Mouse (Mus musculus): Measurements from ENCODE around the gene Sdk2. TPM values are rescaled to one million over a fixed set of nuclear protein-coding genes. Genes with fewer than 3 reads are reported as not detected.

The Sdk2 gene
- 3.7 and 4.2 TPM in 2 replicates for polyA plus RNA-seq (2014; fragmentation: Nextera tagmentation; extraction: Ambion mirVana)

GRCm38 (mm10) chr11:114066951-114067762 lies at the start of gene Sdk2:
Gene Sdk2 (minus strand): TSS chr11:114067046.
- Histone ChIP-seq H3K4me1 (ENCODE audit: control insufficient read depth, insufficient read depth, low read length) (peaks cover 20% of the 10 kb centered on the region), H3K27ac (ENCODE audit: low read depth, low read length) (peak within 1 kb of the TSS; percentile 66), H3K36me3 (ENCODE audit: control insufficient read depth, insufficient read depth, low read length) (no peaks in the 10 kb centered on the region), H3K9me3 (ENCODE audit: control insufficient read depth, low read length) (no peaks in the 10 kb centered on the region), H3K27me3 (ENCODE audit: control insufficient read depth, insufficient read depth, low read length) (peaks cover 35% of the 10 kb centered on the region), H3K4me2 (replicated peaks; ENCODE audit: low read depth, low read length) (peak within 1 kb of the TSS; percentile 93), H3K4me3 (ENCODE audit: low read length) (peak within 1 kb of the TSS; percentile 53), H3K9ac (ENCODE audit: low read depth, low read length) (peak within 1 kb of the TSS; percentile 64)
- ATAC-seq (ENCODE audit: low FRiP score, low TSS enrichment), result peak; percentile 70
- 3% methylated on average over 39 of the region's 52 CpGs for WGBS

- WGBS, result 80% methylated on average over 13 of the region's 13 CpGs
- H3K27me3 ChIP-seq (ENCODE audit: control insufficient read depth, insufficient read depth, low read length), result no peaks in the 10 kb centered on the region
- no peaks in the 10 kb centered on the region for H3K9me3 ChIP-seq (ENCODE audit: control insufficient read depth, low read length)
- H3K4me1 ChIP-seq (ENCODE audit: control insufficient read depth, insufficient read depth, low read length), result no peaks in the 10 kb centered on the region
- no peak overlapping the region for H3K27ac ChIP-seq (ENCODE audit: low read depth, low read length)
- H3K36me3 ChIP-seq (ENCODE audit: control insufficient read depth, insufficient read depth, low read length), result no peaks in the 10 kb centered on the region
- no peak overlapping the region for H3K4me3 ChIP-seq (ENCODE audit: low read length)
- H3K9ac ChIP-seq (ENCODE audit: low read depth, low read length), result no peak overlapping the region
- H3K4me2 ChIP-seq (replicated peaks; ENCODE audit: low read depth, low read length), result no peak overlapping the region
- ATAC-seq (ENCODE audit: low FRiP score, low TSS enrichment), result no peak
Observed at GRCm38 (mm10) chr11:114115077-114115476, 48.2 kb upstream of the Sdk2 start.

- 86% methylated on average over 12 of the region's 12 CpGs for WGBS
- H3K4me2 ChIP-seq (replicated peaks; ENCODE audit: low read depth, low read length), result no peak overlapping the region
- no peaks in the 10 kb centered on the region for H3K9me3 ChIP-seq (ENCODE audit: control insufficient read depth, low read length)
- H3K9ac ChIP-seq (ENCODE audit: low read depth, low read length), result no peak overlapping the region
- no peak overlapping the region for H3K27ac ChIP-seq (ENCODE audit: low read depth, low read length)
- H3K4me1 ChIP-seq (ENCODE audit: control insufficient read depth, insufficient read depth, low read length), result no peaks in the 10 kb centered on the region
- ATAC-seq (ENCODE audit: low FRiP score, low TSS enrichment), result no peak
- no peaks in the 10 kb centered on the region for H3K27me3 ChIP-seq (ENCODE audit: control insufficient read depth, insufficient read depth, low read length)
- no peaks in the 10 kb centered on the region for H3K36me3 ChIP-seq (ENCODE audit: control insufficient read depth, insufficient read depth, low read length)
- no peak overlapping the region for H3K4me3 ChIP-seq (ENCODE audit: low read length)
Observed at GRCm38 (mm10) chr11:114114674-114115073, 47.8 kb upstream of the Sdk2 start.

GRCm38 (mm10) chr11:114110851-114111250 lies 44.0 kb upstream of the Sdk2 start:
- Histone ChIP-seq H3K27ac (ENCODE audit: low read depth, low read length) (no peak overlapping the region), H3K4me1 (ENCODE audit: control insufficient read depth, insufficient read depth, low read length) (no peaks in the 10 kb centered on the region), H3K36me3 (ENCODE audit: control insufficient read depth, insufficient read depth, low read length) (no peaks in the 10 kb centered on the region), H3K4me3 (ENCODE audit: low read length) (no peak overlapping the region), H3K4me2 (replicated peaks; ENCODE audit: low read depth, low read length) (no peak overlapping the region), H3K9ac (ENCODE audit: low read depth, low read length) (no peak overlapping the region), H3K9me3 (ENCODE audit: control insufficient read depth, low read length) (no peaks in the 10 kb centered on the region), H3K27me3 (ENCODE audit: control insufficient read depth, insufficient read depth, low read length) (no peaks in the 10 kb centered on the region)
- 58% methylated on average over 3 of the region's 3 CpGs for WGBS
- ATAC-seq (ENCODE audit: low FRiP score, low TSS enrichment), result no peak

GRCm38 (mm10) chr11:114093636-114094035 lies 26.8 kb upstream of the Sdk2 start:
- H3K36me3 ChIP-seq (ENCODE audit: control insufficient read depth, insufficient read depth, low read length), result no peaks in the 10 kb centered on the region
- H3K4me2 ChIP-seq (replicated peaks; ENCODE audit: low read depth, low read length), result no peak overlapping the region
- 21% methylated on average over 7 of the region's 7 CpGs for WGBS
- H3K9me3 ChIP-seq (ENCODE audit: control insufficient read depth, low read length), result no peaks in the 10 kb centered on the region
- no peaks in the 10 kb centered on the region for H3K27me3 ChIP-seq (ENCODE audit: control insufficient read depth, insufficient read depth, low read length)
- no peaks in the 10 kb centered on the region for H3K4me1 ChIP-seq (ENCODE audit: control insufficient read depth, insufficient read depth, low read length)
- H3K4me3 ChIP-seq (ENCODE audit: low read length), result no peak overlapping the region
- H3K27ac ChIP-seq (ENCODE audit: low read depth, low read length), result no peak overlapping the region
- no peak for ATAC-seq (ENCODE audit: low FRiP score, low TSS enrichment)
- H3K9ac ChIP-seq (ENCODE audit: low read depth, low read length), result no peak overlapping the region

GRCm38 (mm10) chr11:114093175-114093574 lies 26.3 kb upstream of the Sdk2 start:
- no peaks in the 10 kb centered on the region for H3K27me3 ChIP-seq (ENCODE audit: control insufficient read depth, insufficient read depth, low read length)
- no peak for ATAC-seq (ENCODE audit: low FRiP score, low TSS enrichment)
- no peak overlapping the region for H3K9ac ChIP-seq (ENCODE audit: low read depth, low read length)
- no peak overlapping the region for H3K4me3 ChIP-seq (ENCODE audit: low read length)
- no peak overlapping the region for H3K4me2 ChIP-seq (replicated peaks; ENCODE audit: low read depth, low read length)
- no peaks in the 10 kb centered on the region for H3K9me3 ChIP-seq (ENCODE audit: control insufficient read depth, low read length)
- WGBS, result 47% methylated on average over 7 of the region's 7 CpGs
- H3K4me1 ChIP-seq (ENCODE audit: control insufficient read depth, insufficient read depth, low read length), result no peaks in the 10 kb centered on the region
- no peak overlapping the region for H3K27ac ChIP-seq (ENCODE audit: low read depth, low read length)
- H3K36me3 ChIP-seq (ENCODE audit: control insufficient read depth, insufficient read depth, low read length), result no peaks in the 10 kb centered on the region

GRCm38 (mm10) chr11:114080606-114081005 lies 13.8 kb upstream of the Sdk2 start:
- Histone ChIP-seq H3K27ac (ENCODE audit: low read depth, low read length) (no peak overlapping the region), H3K4me3 (ENCODE audit: low read length) (no peak overlapping the region), H3K27me3 (ENCODE audit: control insufficient read depth, insufficient read depth, low read length) (no peaks in the 10 kb centered on the region), H3K4me1 (ENCODE audit: control insufficient read depth, insufficient read depth, low read length) (no peaks in the 10 kb centered on the region), H3K4me2 (replicated peaks; ENCODE audit: low read depth, low read length) (no peak overlapping the region), H3K36me3 (ENCODE audit: control insufficient read depth, insufficient read depth, low read length) (no peaks in the 10 kb centered on the region), H3K9ac (ENCODE audit: low read depth, low read length) (no peak overlapping the region), H3K9me3 (ENCODE audit: control insufficient read depth, low read length) (peaks cover 3% of the 10 kb centered on the region)
- 66% methylated on average over 9 of the region's 9 CpGs for WGBS
- no peak for ATAC-seq (ENCODE audit: low FRiP score, low TSS enrichment)

- Histone ChIP-seq H3K4me2 (replicated peaks; ENCODE audit: low read depth, low read length) (no peak overlapping the region), H3K9me3 (ENCODE audit: control insufficient read depth, low read length) (peaks cover 4% of the 10 kb centered on the region), H3K9ac (ENCODE audit: low read depth, low read length) (no peak overlapping the region), H3K4me3 (ENCODE audit: low read length) (no peak overlapping the region), H3K27me3 (ENCODE audit: control insufficient read depth, insufficient read depth, low read length) (no peaks in the 10 kb centered on the region), H3K4me1 (ENCODE audit: control insufficient read depth, insufficient read depth, low read length) (peaks cover 3% of the 10 kb centered on the region; the same call in 1 of the 2 replicates), H3K36me3 (ENCODE audit: control insufficient read depth, insufficient read depth, low read length) (no peaks in the 10 kb centered on the region), H3K27ac (ENCODE audit: low read depth, low read length) (no peak overlapping the region)
- WGBS, result 75% methylated on average over 10 of the region's 10 CpGs
- no peak for ATAC-seq (ENCODE audit: low FRiP score, low TSS enrichment)
Observed at GRCm38 (mm10) chr11:114072644-114073043, 5.8 kb upstream of the Sdk2 start.

GRCm38 (mm10) chr11:114071998-114072397 lies 5.2 kb upstream of the Sdk2 start:
- Histone ChIP-seq H3K4me2 (replicated peaks; ENCODE audit: low read depth, low read length) (no peak overlapping the region), H3K27me3 (ENCODE audit: control insufficient read depth, insufficient read depth, low read length) (no peaks in the 10 kb centered on the region), H3K36me3 (ENCODE audit: control insufficient read depth, insufficient read depth, low read length) (no peaks in the 10 kb centered on the region), H3K4me3 (ENCODE audit: low read length) (no peak overlapping the region), H3K9me3 (ENCODE audit: control insufficient read depth, low read length) (peaks cover 4% of the 10 kb centered on the region), H3K4me1 (ENCODE audit: control insufficient read depth, insufficient read depth, low read length) (peaks cover 3% of the 10 kb centered on the region; the same call in 1 of the 2 replicates), H3K27ac (ENCODE audit: low read depth, low read length) (no peak overlapping the region), H3K9ac (ENCODE audit: low read depth, low read length) (no peak overlapping the region)
- ATAC-seq (ENCODE audit: low FRiP score, low TSS enrichment), result no peak
- WGBS, result 15% methylated on average over 8 of the region's 8 CpGs
